Mouse (Mus musculus) kidney, adult 2 months (tissue): ENCODE measurements around the gene Asb8. TPM values are rescaled to one million over a fixed set of nuclear protein-coding genes. Genes with fewer than 3 reads are reported as not detected.

Experiments used
- DNase-seq: peaks from one replicate; pipeline ENCODE4 v3.0.0; 2021
- H3K27ac ChIP-seq: fragments of 200-500 bp; 2 replicates; pipeline ENCODE4 v1.5.1; 2012; ENCODE audit warnings: low read depth, low read length, control low read depth, inconsistent platforms; ENCODE audit not compliant: insufficient read depth
- H3K27me3 ChIP-seq: fragments of 200-500 bp; replicated peaks from 2 replicates; pipeline ENCODE4 v1.6.1; 2012; ENCODE audit warnings: mild to moderate bottlenecking, moderate library complexity, low read length, inconsistent platforms; ENCODE audit not compliant: control insufficient read depth, insufficient read depth
- H3K36me3 ChIP-seq: fragments of 200-500 bp; 2 replicates; pipeline ENCODE4 v1.6.1; 2012; ENCODE audit warnings: mild to moderate bottlenecking, moderate library complexity, low read length, inconsistent platforms; ENCODE audit not compliant: control insufficient read depth, insufficient read depth
- H3K4me1 ChIP-seq: fragments of 200-500 bp; 2 replicates; pipeline ENCODE4 v1.6.1; 2011; ENCODE audit warnings: low read length; ENCODE audit not compliant: control insufficient read depth, insufficient read depth
- H3K4me3 ChIP-seq: fragments of 200-500 bp; 2 replicates; pipeline ENCODE4 v1.5.1; 2011; ENCODE audit warnings: mild to moderate bottlenecking, low read depth, low read length, control low read depth; ENCODE audit not compliant: insufficient read depth
- CTCF ChIP-seq: fragments of 200-500 bp; conservative IDR thresholded peaks from 2 replicates; pipeline ENCODE4 v1.5.1; 2011; ENCODE audit warnings: low read depth, mild to moderate bottlenecking, control low read depth, low read length, moderate library complexity, mixed read lengths; ENCODE audit not compliant: insufficient read depth, insufficient read length
- POLR2A ChIP-seq: fragments of 200-500 bp; IDR thresholded peaks from one replicate; pipeline ENCODE4 v1.6.1; 2011; ENCODE audit warnings: low read depth, low read length, control low read depth
- WGBS: fragments of 180-500 bp; shearing (Covaris S2); methylation state at CpG from one replicate; pipeline ENCODE4 v1.1.7; 2018; 5-methylcytosine and 5-hydroxymethylcytosine counted together
- polyA plus RNA-seq: library from polyadenylated mRNA; depleted of rRNA; stranded (reverse); fragments of >200 nt; gene quantifications from 2 replicates; pipeline ENCODE4 v1.2.3, GENCODE M21; 2012; rRNA removed

Gene Asb8
- polyA plus RNA-seq, 1 experiment = 46.8 TPM

- peak; percentile 96 for DNase-seq
- no peaks in the 10 kb centered on the region for H3K4me1 ChIP-seq
- TF ChIP-seq CTCF (no peak), POLR2A (peak; percentile 39)
- WGBS = under 1% methylated on average over 58 of the region's 58 CpGs
- peak within 1 kb of the TSS; percentile 75 for H3K4me3 ChIP-seq
- H3K36me3 ChIP-seq = no peaks in the 10 kb centered on the region
- peak within 1 kb of the TSS; percentile 89 for H3K27ac ChIP-seq
- H3K27me3 ChIP-seq = no peaks in the 10 kb centered on the region
Measured at GRCm38 (mm10) chr15:98093121-98094011, 72.1 kb downstream of the Asb8 start, which contains the start of gene Senp1. Gene Senp1, minus strand, starts transcription at chr15:98093744.

GRCm38 (mm10) chr15:98092372-98093120 is 72.9 kb downstream of the Asb8 start, which contains the start of gene Pfkm:
Gene Pfkm, plus strand, starts transcription at chr15:98092589.
- H3K4me3 ChIP-seq = peak within 1 kb of the TSS; percentile 75
- no peaks in the 10 kb centered on the region for H3K27me3 ChIP-seq
- WGBS = under 1% methylated on average over 30 of the region's 30 CpGs
- H3K27ac ChIP-seq = peak within 1 kb of the TSS; percentile 89
- TF ChIP-seq POLR2A (no peak), CTCF (no peak)
- H3K4me1 ChIP-seq = no peaks in the 10 kb centered on the region
- no peaks in the 10 kb centered on the region for H3K36me3 ChIP-seq
- DNase-seq = no peak

- no peaks in the 10 kb centered on the region for H3K36me3 ChIP-seq
- no peaks in the 10 kb centered on the region for H3K4me1 ChIP-seq
- no peak overlapping the region for H3K27ac ChIP-seq
- no peak for DNase-seq
- TF ChIP-seq POLR2A = no peak
- TF ChIP-seq CTCF = no peak
- H3K4me3 ChIP-seq = no peak overlapping the region
- 14% methylated on average over 4 of the region's 4 CpGs for WGBS
- no peaks in the 10 kb centered on the region for H3K27me3 ChIP-seq
Measured at GRCm38 (mm10) chr15:98091841-98092240, 73.6 kb downstream of the Asb8 start.

GRCm38 (mm10) chr15:98089421-98090183 is 75.8 kb downstream of the Asb8 start:
- Histone ChIP-seq H3K36me3 (no peaks in the 10 kb centered on the region), H3K4me1 (no peaks in the 10 kb centered on the region), H3K27ac (no peak overlapping the region), H3K4me3 (no peak overlapping the region), H3K27me3 (no peaks in the 10 kb centered on the region)
- WGBS = 65% methylated on average over 9 of the region's 9 CpGs
- peak; percentile 38 for DNase-seq
- 0 out of 2 replicates have a peak, but pooled peaks have one; percentile 25 for TF ChIP-seq CTCF
- no peak for TF ChIP-seq POLR2A

- Histone ChIP-seq H3K4me3 (no peak overlapping the region), H3K27me3 (no peaks in the 10 kb centered on the region), H3K27ac (no peak overlapping the region), H3K4me1 (no peaks in the 10 kb centered on the region), H3K36me3 (no peaks in the 10 kb centered on the region)
- DNase-seq = no peak
- no peak for TF ChIP-seq POLR2A
- WGBS = 85% methylated on average over 1 of the region's 1 CpGs
Measured at GRCm38 (mm10) chr15:98088889-98089288, 76.5 kb downstream of the Asb8 start.

Other genes starting within 250 kb of the Asb8 start
- 69.4 and 74.9 TPM in 2 replicates for gene Tmem106c, start 201.4 kb downstream of the Asb8 start, polyA plus RNA-seq
- gene Col2a1, start 160.9 kb downstream of the Asb8 start, polyA plus RNA-seq = 0.01 TPM in 1 of 2 replicates, not detected in the other
- 44.8 and 56.2 TPM in 2 replicates for gene Pfkm, start 73.0 kb downstream of the Asb8 start, polyA plus RNA-seq
- gene Senp1, start 71.9 kb downstream of the Asb8 start, polyA plus RNA-seq = 7.9 and 8.1 TPM in 2 replicates
- 0.19 and 0.45 TPM in 2 replicates for gene Ccdc184, start 1.5 kb upstream of the Asb8 start, polyA plus RNA-seq
- not detected in 2 replicates for gene Olfr288, start 29.9 kb upstream of the Asb8 start, polyA plus RNA-seq
- gene Gm44579, start 55.4 kb upstream of the Asb8 start, polyA plus RNA-seq = not detected in 2 replicates
- not detected in 2 replicates for gene Olfr287, start 55.4 kb upstream of the Asb8 start, polyA plus RNA-seq
- gene Olfr286, start 68.8 kb upstream of the Asb8 start, polyA plus RNA-seq = not detected in 2 replicates
- 0.06 and 0.14 TPM in 2 replicates for gene H1fnt, start 91.7 kb upstream of the Asb8 start, polyA plus RNA-seq
- 3.0 and 3.1 TPM in 2 replicates for gene Zfp641, start 130.5 kb upstream of the Asb8 start, polyA plus RNA-seq
- gene Olfr285, start 151.7 kb upstream of the Asb8 start, polyA plus RNA-seq = not detected in 2 replicates
- not detected in 2 replicates for gene Olfr284, start 175.4 kb upstream of the Asb8 start, polyA plus RNA-seq
- not detected in 2 replicates for gene Olfr283, start 215.3 kb upstream of the Asb8 start, polyA plus RNA-seq